Mouse (Mus musculus) left cerebral cortex, postnatal 14 days (tissue): ENCODE data around the gene Tmem174. TPM values are rescaled to one million over a fixed set of nuclear protein-coding genes. Genes with fewer than 3 reads are reported as not detected.

Experiments
- DNase-seq, 2 experiments: peaks; one replicate each; pipeline ENCODE4 v3.0.0; 2021 to 2022; ENCODE audit warnings: low spot score in 2 of 2, mixed read lengths in 1 of 2
- intact Hi-C: fragments of 180-260 bp; cut with DNase I; formaldehyde crosslinking; loops from one replicate; pipeline ENCODE4 v1.15.1; 2025
- total RNA-seq, 2 experiments: library from RNA; stranded (reverse); gene quantifications; 2 replicates each; pipeline ENCODE4 v1.2.3; 2021

Tmem174 gene
- total RNA-seq, 2 experiments from 2014 or later = not detected

- intact Hi-C loops = no loop called here
- DNase-seq = no peak
Measured at GRCm38 (mm10) chr13:98636571-98636970, 639 bp downstream of the Tmem174 start.

GRCm38 (mm10) chr13:98633641-98634484, 3.3 kb downstream of the Tmem174 start:
- peak; percentile 42 to 63 for DNase-seq

GRCm38 (mm10) chr13:98632306-98632942, 4.8 kb downstream of the Tmem174 start:
- no peak for DNase-seq
- intact Hi-C loops = no loop called here

More at GRCm38 (mm10) chr13:98633641-98634484, 3.3 kb downstream of the Tmem174 start:
- intact Hi-C loops = no loop called here

GRCm38 (mm10) chr13:98631105-98631838, 5.9 kb downstream of the Tmem174 start:
- intact Hi-C loops = no loop called here
- no peak for DNase-seq

GRCm38 (mm10) chr13:98626736-98627135, 10.5 kb downstream of the Tmem174 start:
- no peak for DNase-seq
- intact Hi-C loops = no loop called here

GRCm38 (mm10) chr13:98624506-98624905, 12.7 kb downstream of the Tmem174 start:
- no peak for DNase-seq
- intact Hi-C loops = no loop called here

- intact Hi-C loops = no loop called here
Measured at GRCm38 (mm10) chr13:98622881-98623549, 14.2 kb downstream of the Tmem174 start.

GRCm38 (mm10) chr13:98617429-98618067, 19.7 kb downstream of the Tmem174 start:
- intact Hi-C loops = no loop called here
- no peak for DNase-seq

More at GRCm38 (mm10) chr13:98622881-98623549, 14.2 kb downstream of the Tmem174 start:
- DNase-seq = no peak

- DNase-seq = no peak
- intact Hi-C loops = no loop called here
Measured at GRCm38 (mm10) chr13:98607885-98608477, 29.2 kb downstream of the Tmem174 start.

GRCm38 (mm10) chr13:98603799-98604198, 33.4 kb downstream of the Tmem174 start:
- intact Hi-C loops = no loop called here
- no peak for DNase-seq

GRCm38 (mm10) chr13:98596746-98597145, 40.5 kb downstream of the Tmem174 start:
- no peak for DNase-seq
- intact Hi-C loops = no loop called here

GRCm38 (mm10) chr13:98594726-98595141, 42.5 kb downstream of the Tmem174 start:
- intact Hi-C loops = no loop called here
- DNase-seq = no peak

- DNase-seq = no peak
- intact Hi-C loops = no loop called here
Measured at GRCm38 (mm10) chr13:98593938-98594539, 43.2 kb downstream of the Tmem174 start.

- DNase-seq = no peak
- intact Hi-C loops = no loop called here
Measured at GRCm38 (mm10) chr13:98591406-98591805, 45.8 kb downstream of the Tmem174 start.

GRCm38 (mm10) chr13:98590693-98591389, 46.4 kb downstream of the Tmem174 start:
- intact Hi-C loops = no loop called here
- no peak for DNase-seq

- no peak for DNase-seq
- intact Hi-C loops = loop anchor here (5.0 kb wide), 2 partner anchors 87 to 227 kb away; no protein-coding TSS in a partner anchor
Measured at GRCm38 (mm10) chr13:98589572-98589971, 47.6 kb downstream of the Tmem174 start.

- intact Hi-C loops = loop anchor here (5.0 kb wide), 2 partner anchors 87 to 227 kb away; no protein-coding TSS in a partner anchor
- DNase-seq = peak; percentile 54 to 70
Measured at GRCm38 (mm10) chr13:98588951-98589501, 48.2 kb downstream of the Tmem174 start.
